22 mouse cellular contexts compared by ENCODE assay signal in the genomic region with DNA sequence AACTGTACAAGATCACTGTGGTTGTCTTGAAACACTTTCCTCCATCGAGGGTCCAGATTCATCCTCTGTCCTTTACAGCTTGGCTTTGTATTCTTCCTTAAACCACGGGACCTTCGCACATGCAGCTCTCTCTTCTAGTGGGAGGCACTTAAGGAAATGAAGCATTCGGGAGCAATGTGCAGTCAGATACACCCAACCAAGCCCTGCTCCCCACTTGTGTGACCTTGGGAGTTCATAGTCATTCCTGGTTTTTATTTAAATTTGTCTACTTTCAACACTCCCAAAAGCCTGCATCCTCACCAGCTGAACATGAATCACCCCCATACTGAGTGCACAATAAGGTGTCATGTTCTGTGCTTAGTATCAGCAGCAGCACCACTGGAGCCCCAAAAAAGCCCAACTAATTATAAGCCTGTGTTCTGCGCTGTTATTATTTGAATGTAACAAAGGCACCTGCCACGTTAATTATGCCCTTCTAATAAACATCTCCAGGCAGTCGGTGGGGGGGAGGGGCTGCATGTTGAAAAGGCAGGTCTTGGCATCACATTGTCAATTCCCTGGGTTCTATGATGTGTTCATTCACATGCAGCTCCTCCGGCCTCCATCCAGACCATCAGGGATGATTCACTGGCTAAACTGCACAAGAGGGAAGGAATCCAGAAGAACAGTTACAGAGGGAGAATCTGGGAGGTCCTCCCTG.
DNase-seq lines count a peak whose midpoint lies in the region; ATAC-seq and TF ChIP-seq lines count a peak whose summit lies in the region.
"Had no signal": no experiment of that assay in that cellular context is flagged by ENCODE, and none has a peak within 500 bp of the region (broad histone marks: within the 10 kb centered on the region; RNA-seq: fewer than 3 reads in every experiment).

No protein-coding gene starts in this region.

- WGBS in embryonic facial prominence, embryonic 14.5 days, result 74% methylated on average over 8 of the region's 8 CpGs
- 87% methylated on average over 8 of the region's 8 CpGs for WGBS in embryonic facial prominence, embryonic 10.5 days
- WGBS in forebrain, postnatal 0 days, result 54% methylated on average over 8 of the region's 8 CpGs
- WGBS in forebrain, embryonic 10.5 days, result 81% methylated on average over 8 of the region's 8 CpGs

- no peaks in the 10 kb centered on the region for H3K27me3 ChIP-seq in embryonic facial prominence, embryonic 14.5 days (replicated peaks; ENCODE audit: control insufficient read depth, insufficient read depth, low read length)
- no peaks in the 10 kb centered on the region for H3K27me3 ChIP-seq in embryonic facial prominence, embryonic 10.5 days (replicated peaks; ENCODE audit: low read depth, poor library complexity, severe bottlenecking)
- H3K27me3 ChIP-seq in forebrain, postnatal 0 days (ENCODE audit: insufficient read depth, low read length), result no peaks in the 10 kb centered on the region
- no peaks in the 10 kb centered on the region for H3K27me3 ChIP-seq in forebrain, embryonic 10.5 days (ENCODE audit: poor library complexity, severe bottlenecking)
- H3K27me3 ChIP-seq: embryonic facial prominence, embryonic 12.5 days; heart, embryonic 12.5 days; hindbrain, embryonic 15.5 days had no signal

- H3K27ac ChIP-seq in embryonic facial prominence, embryonic 14.5 days (replicated peaks; ENCODE audit: low read depth, low read length), result no peak overlapping the region
- H3K27ac ChIP-seq in embryonic facial prominence, embryonic 10.5 days (replicated peaks), result no peak overlapping the region
- H3K27ac ChIP-seq in forebrain, postnatal 0 days (ENCODE audit: low read depth, low read length), result 0 out of 2 replicates have a peak overlapping the region, but pooled peaks have one; percentile 1
- H3K27ac ChIP-seq in forebrain, embryonic 10.5 days, result no peak overlapping the region
- H3K27ac ChIP-seq: embryonic facial prominence, embryonic 12.5 days; hindbrain, embryonic 15.5 days had no signal

- H3K4me1 ChIP-seq in embryonic facial prominence, embryonic 14.5 days (ENCODE audit: control insufficient read depth, insufficient read depth, low read length), result no peaks in the 10 kb centered on the region
- H3K4me1 ChIP-seq in embryonic facial prominence, embryonic 10.5 days, result no peaks in the 10 kb centered on the region
- no peaks in the 10 kb centered on the region for H3K4me1 ChIP-seq in forebrain, postnatal 0 days (ENCODE audit: insufficient read depth)
- peaks cover 10% of the 10 kb centered on the region; the same call in 1 of the 2 replicates for H3K4me1 ChIP-seq in forebrain, embryonic 10.5 days
- H3K4me1 ChIP-seq: embryonic facial prominence, embryonic 12.5 days; hindbrain, embryonic 15.5 days had no signal

- no peak for ATAC-seq in embryonic facial prominence, embryonic 14.5 days (ENCODE audit: low read depth)
- peak; percentile 71; the same call in 1 of the 2 replicates for ATAC-seq in forebrain, postnatal 0 days
- ATAC-seq: CD4-positive, CD25-positive, alpha-beta regulatory T cell, adult 4 months; intestine, embryonic 16.5 days had no signal

- no peak overlapping the region for H3K4me2 ChIP-seq in embryonic facial prominence, embryonic 14.5 days (ENCODE audit: low read depth, low read length)
- H3K4me2 ChIP-seq in forebrain, postnatal 0 days (ENCODE audit: low read depth), result no peak overlapping the region
- H3K4me2 ChIP-seq: embryonic facial prominence, embryonic 12.5 days; heart, embryonic 12.5 days; hindbrain, embryonic 15.5 days had no signal

- no peaks in the 10 kb centered on the region for H3K36me3 ChIP-seq in embryonic facial prominence, embryonic 14.5 days (ENCODE audit: control insufficient read depth, insufficient read depth, low read length)
- no peaks in the 10 kb centered on the region for H3K36me3 ChIP-seq in embryonic facial prominence, embryonic 10.5 days (replicated peaks)
- H3K36me3 ChIP-seq in forebrain, postnatal 0 days (ENCODE audit: insufficient read depth), result no peaks in the 10 kb centered on the region
- H3K36me3 ChIP-seq in forebrain, embryonic 10.5 days (replicated peaks), result no peaks in the 10 kb centered on the region
- H3K36me3 ChIP-seq: embryonic facial prominence, embryonic 12.5 days; G1E; heart, embryonic 12.5 days; hindbrain, embryonic 15.5 days had no signal

- TF ChIP-seq POLR2A in brain, embryonic 14.5 days (IDR thresholded peaks at IDR 0.05; ENCODE audit: borderline replicate concordance, extremely low read depth, insufficient read depth, insufficient read length, poor library complexity, severe bottlenecking), result no peak

- peak; percentile 13 for DNase-seq in embryonic facial prominence, embryonic 14.5 days (ENCODE audit: low spot score)
- DNase-seq in embryonic facial prominence, embryonic 10.5 days (ENCODE audit: low spot score), result no peak
- DNase-seq in forebrain, postnatal 0 days, result no peak
- DNase-seq in forebrain, embryonic 10.5 days (ENCODE audit: extremely low spot score, low spot score), result no peak
- DNase-seq in Muller cell, postnatal 12 days (ENCODE audit: inconsistent ontology term), result peak; percentile 67
- peak; percentile 58 for DNase-seq in brain, embryonic 14.5 days (ENCODE audit: low read depth)
- no peak for DNase-seq in heart, postnatal 14 days
- no peak for DNase-seq in heart, postnatal 10 days
- DNase-seq: adrenal gland, adult 2 months; adrenal gland, postnatal 25 days; B cell, adult 2 months; cerebellum, adult 11 months; cerebellum, adult 8-10 months; embryo, embryonic 11 days; gastrocnemius, postnatal 10 days; kidney, adult 2 months had no signal

- H3K4me3 ChIP-seq in embryonic facial prominence, embryonic 14.5 days (ENCODE audit: low read depth, low read length), result no peak overlapping the region
- H3K4me3 ChIP-seq in embryonic facial prominence, embryonic 10.5 days, result no peak overlapping the region
- H3K4me3 ChIP-seq in forebrain, postnatal 0 days (ENCODE audit: low read depth, low read length), result no peak overlapping the region
- no peak overlapping the region for H3K4me3 ChIP-seq in forebrain, embryonic 10.5 days
- H3K4me3 ChIP-seq: embryonic facial prominence, embryonic 12.5 days; heart, embryonic 12.5 days; hindbrain, embryonic 15.5 days had no signal

- intact Hi-C loops in heart, postnatal 14 days (cut with DNase I), result no loop called here
- intact Hi-C loops in heart, postnatal 10 days (cut with DNase I), result no loop called here

- TF ChIP-seq CTCF in forebrain, postnatal 0 days (IDR thresholded peaks at IDR 0.05; ENCODE audit: low read depth), result no peak
- no peak for TF ChIP-seq CTCF in brain, embryonic 14.5 days (IDR thresholded peaks at IDR 0.05; ENCODE audit: borderline replicate concordance, extremely low read depth, insufficient read depth, insufficient read length)

- H3K9me3 ChIP-seq in embryonic facial prominence, embryonic 14.5 days (ENCODE audit: control insufficient read depth, low read length), result no peaks in the 10 kb centered on the region
- no peaks in the 10 kb centered on the region for H3K9me3 ChIP-seq in embryonic facial prominence, embryonic 10.5 days
- no peaks in the 10 kb centered on the region for H3K9me3 ChIP-seq in forebrain, postnatal 0 days (ENCODE audit: low read length)
- H3K9me3 ChIP-seq in forebrain, embryonic 10.5 days, result no peaks in the 10 kb centered on the region
- H3K9me3 ChIP-seq: embryonic facial prominence, embryonic 12.5 days; G1E; hindbrain, embryonic 15.5 days had no signal

- no peak overlapping the region for H3K9ac ChIP-seq in embryonic facial prominence, embryonic 14.5 days (ENCODE audit: low read depth, low read length)
- no peak overlapping the region for H3K9ac ChIP-seq in forebrain, postnatal 0 days
- H3K9ac ChIP-seq: embryonic facial prominence, embryonic 12.5 days; heart, embryonic 12.5 days; hindbrain, embryonic 15.5 days had no signal

Comparison
In these comparisons a context has a peak if more than half of its experiments do, and no peak if none do; other contexts are left out.
1. DNase-seq: peak in embryonic facial prominence, embryonic 14.5 days (single experiment), Muller cell, postnatal 12 days (single experiment) and brain, embryonic 14.5 days (single experiment); none in embryonic facial prominence, embryonic 10.5 days (single experiment), forebrain, postnatal 0 days (single experiment), forebrain, embryonic 10.5 days (single experiment), heart, postnatal 14 days (0 of 2) and heart, postnatal 10 days (0 of 2).